Mouse (Mus musculus): ENCODE data around the gene Tshr. TPM values are rescaled to one million over a fixed set of nuclear protein-coding genes. Genes with fewer than 3 reads are reported as not detected.
A peak's percentile ranks its signal among the peaks of the same experiment; 100 is the strongest.
"Not testable (repeated sequence)": the region's sequence is repeated elsewhere in the genome, so short reads cannot be mapped to it uniquely, and the experiment has no call there.

Tshr gene
- total RNA-seq, 1 experiment from 2014 or later, result not detected

DNA sequence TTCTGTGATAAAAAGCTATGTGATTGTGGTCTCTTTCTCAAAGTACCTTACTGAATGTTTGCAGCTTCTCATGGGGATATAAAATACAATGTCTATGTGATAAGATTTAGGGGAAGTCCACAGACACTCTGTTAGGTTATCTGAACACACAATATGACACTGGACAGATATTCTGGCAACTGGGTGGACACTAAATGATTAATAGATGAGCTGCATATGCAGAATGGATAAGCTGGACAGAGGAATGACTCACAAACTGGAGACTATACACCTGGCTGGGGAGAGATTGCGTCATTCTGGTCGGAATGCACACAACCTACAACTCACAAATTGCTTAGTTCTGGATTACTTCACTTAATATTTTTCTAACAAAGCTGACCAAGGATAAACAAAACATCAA, 195.3 kb downstream of the Tshr start:
- ATAC-seq (replicated peaks in 1 of 2; ENCODE audit: insufficient read depth in 1 of 2, low FRiP score in 2 of 2, low TSS enrichment in 1 of 2, low read depth in 1 of 2, poor library complexity in 2 of 2, severe bottlenecking in 2 of 2), result no peak

DNA sequence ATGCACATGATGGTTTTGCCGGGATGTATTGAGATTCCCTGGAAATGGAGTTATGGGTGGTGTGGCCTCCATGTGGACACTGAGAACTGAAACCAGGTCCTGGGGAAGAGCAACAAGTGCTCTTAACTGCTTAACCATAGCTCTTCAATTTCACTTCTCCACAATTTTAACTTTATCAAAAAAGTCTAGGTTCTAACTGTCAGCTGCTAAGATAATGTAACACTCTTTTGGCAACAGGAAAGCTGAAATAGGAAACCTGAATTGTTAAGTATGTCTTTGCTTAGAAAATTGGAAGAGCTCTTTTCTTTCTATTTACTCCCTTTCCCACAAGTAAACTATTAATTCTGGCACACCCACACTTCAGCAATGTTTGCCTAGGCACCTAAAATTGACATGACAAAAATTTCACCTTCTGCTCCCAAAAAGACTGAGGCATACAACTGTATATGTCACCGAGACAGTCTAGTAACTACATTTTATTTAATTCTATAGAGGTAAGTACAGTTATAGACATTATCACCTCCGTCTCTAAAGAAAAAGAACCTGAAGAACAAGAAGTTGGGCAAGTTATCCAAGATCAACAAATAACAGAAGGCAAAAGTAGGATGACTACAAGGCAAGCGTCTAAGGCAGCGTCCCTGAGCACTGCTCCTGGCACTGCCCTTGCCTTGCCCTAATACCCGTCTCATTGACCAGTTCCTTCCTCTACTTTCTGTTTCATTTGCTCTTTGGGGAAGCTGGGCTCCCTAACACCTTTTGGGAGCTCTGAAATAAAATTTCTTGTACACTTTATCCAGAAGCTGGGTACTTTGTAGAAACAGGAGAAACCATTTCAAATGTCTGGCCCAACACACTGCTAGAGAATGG, 197.1 kb downstream of the Tshr start:
- peak; percentile 74 to 84 for ATAC-seq (replicated peaks in 1 of 2; ENCODE audit: insufficient read depth in 1 of 2, low FRiP score in 2 of 2, low TSS enrichment in 1 of 2, low read depth in 1 of 2, poor library complexity in 2 of 2, severe bottlenecking in 2 of 2)

DNA sequence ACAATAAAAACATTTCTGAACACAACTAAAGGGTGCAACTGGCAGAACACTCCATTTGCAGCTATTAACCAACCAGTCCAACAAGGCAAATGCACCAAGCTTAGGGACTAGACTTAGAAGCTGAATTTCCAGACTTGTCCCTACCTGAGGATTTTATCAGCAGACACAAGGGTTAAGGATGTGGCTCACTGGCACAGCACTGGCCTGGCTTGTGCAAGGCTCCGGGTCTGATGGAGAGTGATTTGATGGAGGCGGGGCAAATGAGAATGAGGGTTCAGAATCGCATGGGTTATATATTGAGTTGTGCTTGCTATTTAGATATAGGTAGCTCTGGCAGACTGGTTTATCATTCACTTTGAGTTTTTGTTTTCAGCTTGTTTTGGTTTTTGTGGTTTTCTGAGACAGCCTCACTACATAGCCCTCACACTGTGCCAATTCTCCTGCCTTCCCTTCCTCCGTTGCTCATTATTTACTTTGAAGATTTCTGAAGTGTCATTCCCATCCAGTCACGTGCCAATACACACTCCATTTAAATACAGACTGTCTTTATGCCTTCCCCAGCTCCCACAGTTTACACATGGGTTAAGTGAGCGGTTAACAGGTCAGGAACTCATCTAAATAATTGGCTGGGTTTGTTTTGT, 198.1 kb downstream of the Tshr start:
- 0 out of 4 replicates have a peak, but pooled peaks of 1 of the 2 experiments have one; percentile 2 for ATAC-seq (replicated peaks in 1 of 2; ENCODE audit: insufficient read depth in 1 of 2, low FRiP score in 2 of 2, low TSS enrichment in 1 of 2, low read depth in 1 of 2, poor library complexity in 2 of 2, severe bottlenecking in 2 of 2)

DNA sequence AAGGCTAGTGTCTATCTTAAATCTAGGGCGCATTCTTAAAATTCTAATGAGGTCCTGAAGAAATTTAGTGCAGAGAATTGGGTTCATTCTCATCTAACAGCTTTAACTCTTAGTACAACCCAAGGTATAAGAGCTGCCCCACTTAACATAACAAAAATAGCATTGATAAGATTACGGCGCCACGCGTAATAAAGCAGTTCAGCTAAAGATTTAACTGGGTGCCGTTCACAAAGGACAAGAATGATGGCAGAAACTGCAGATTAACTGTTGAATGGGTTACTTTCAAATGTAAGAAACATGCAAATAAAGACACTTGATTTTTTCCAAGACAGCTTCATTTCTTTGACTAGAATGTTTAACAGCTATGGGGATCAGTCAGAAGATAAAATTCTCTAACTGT, 199.0 kb downstream of the Tshr start:
- ATAC-seq (replicated peaks in 1 of 2; ENCODE audit: insufficient read depth in 1 of 2, low FRiP score in 2 of 2, low TSS enrichment in 1 of 2, low read depth in 1 of 2, poor library complexity in 2 of 2, severe bottlenecking in 2 of 2), result no peak

DNA sequence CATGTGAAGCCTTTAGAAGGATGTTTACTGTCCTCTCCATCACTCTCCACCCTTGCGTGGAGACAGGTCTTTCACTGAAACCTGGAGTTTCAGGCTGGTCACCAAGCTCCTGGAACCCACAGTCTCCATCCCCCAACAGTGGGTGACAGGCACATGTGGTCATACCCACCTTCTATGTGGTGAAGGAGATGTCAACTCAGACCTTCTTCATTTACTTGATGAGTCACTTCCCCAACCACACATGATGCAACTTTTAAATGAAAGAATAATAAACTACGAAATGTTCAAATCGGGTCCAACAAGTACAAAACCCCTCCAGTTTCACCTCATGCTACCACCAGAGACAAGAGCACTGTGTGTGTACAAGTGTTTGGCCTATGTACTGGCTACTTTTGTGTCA, 200.8 kb downstream of the Tshr start:
- no peak for ATAC-seq (replicated peaks in 1 of 2; ENCODE audit: insufficient read depth in 1 of 2, low FRiP score in 2 of 2, low TSS enrichment in 1 of 2, low read depth in 1 of 2, poor library complexity in 2 of 2, severe bottlenecking in 2 of 2)

DNA sequence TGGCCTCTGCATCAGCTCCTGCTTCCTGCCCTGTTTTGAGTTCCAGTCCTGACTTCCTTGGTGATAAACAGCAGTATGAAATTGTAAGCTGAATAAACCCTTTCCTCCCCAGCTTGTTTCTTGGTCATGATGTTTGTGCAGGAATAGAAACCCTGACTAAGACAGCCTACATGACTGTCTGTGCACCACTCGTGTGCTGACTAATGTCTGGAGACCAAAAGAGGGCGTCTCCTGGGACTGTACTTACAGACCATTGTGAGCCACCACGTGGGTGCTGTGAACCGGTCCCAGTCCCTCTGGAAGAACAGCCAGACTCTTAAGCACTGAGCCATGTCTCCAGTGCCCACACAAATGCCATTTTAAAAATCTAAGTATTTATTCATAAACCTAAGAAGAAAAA, 201.5 kb downstream of the Tshr start:
- not testable (repeated sequence) for ATAC-seq (replicated peaks in 1 of 2; ENCODE audit: insufficient read depth in 1 of 2, low FRiP score in 2 of 2, low TSS enrichment in 1 of 2, low read depth in 1 of 2, poor library complexity in 2 of 2, severe bottlenecking in 2 of 2)

DNA sequence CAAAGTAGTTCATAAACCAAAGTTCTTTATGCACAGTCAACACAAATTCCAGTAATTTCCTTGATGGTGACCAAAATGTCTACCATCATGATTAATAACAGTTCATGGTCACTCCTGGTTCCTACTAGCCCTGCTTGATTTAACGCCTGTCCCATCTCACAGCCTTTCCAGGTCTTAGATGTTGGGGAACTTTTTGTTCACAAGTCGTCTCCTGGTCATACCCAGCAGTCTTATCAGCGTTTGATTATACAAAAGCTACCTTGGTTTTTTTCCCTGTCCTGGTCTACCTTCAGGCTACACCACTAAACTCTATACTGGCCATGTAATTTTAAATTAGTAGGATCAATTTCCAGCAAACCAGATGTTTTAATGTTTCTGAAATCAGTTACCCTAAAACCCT, 202.7 kb downstream of the Tshr start:
- no peak for ATAC-seq (replicated peaks in 1 of 2; ENCODE audit: insufficient read depth in 1 of 2, low FRiP score in 2 of 2, low TSS enrichment in 1 of 2, low read depth in 1 of 2, poor library complexity in 2 of 2, severe bottlenecking in 2 of 2)

DNA sequence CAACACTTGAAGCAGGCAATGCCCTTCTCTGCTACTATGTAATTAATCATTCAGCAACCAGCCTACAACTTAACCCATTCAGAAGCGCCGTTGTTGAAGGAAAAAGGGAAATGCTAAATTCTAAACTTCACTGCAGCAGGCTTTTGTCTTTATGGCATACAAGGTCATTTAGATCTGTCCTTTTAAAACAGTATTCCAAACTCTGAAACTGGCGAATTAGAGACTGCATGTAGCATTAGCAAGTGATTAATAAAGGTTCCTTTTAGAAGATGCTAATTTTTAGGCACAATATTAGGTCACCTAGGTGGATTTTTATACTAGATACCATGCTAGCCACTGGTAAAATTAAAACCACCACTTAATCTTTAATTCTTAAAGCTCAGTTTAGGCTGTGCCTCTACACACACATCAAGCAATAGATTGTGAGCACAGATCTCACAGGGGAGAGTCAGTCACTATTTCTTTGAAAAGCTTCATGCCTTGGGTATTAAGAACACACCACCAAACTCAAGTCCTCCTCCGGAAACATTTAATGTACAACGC, 203.2 kb downstream of the Tshr start:
- ATAC-seq (replicated peaks in 1 of 2; ENCODE audit: insufficient read depth in 1 of 2, low FRiP score in 2 of 2, low TSS enrichment in 1 of 2, low read depth in 1 of 2, poor library complexity in 2 of 2, severe bottlenecking in 2 of 2), result no peak

DNA sequence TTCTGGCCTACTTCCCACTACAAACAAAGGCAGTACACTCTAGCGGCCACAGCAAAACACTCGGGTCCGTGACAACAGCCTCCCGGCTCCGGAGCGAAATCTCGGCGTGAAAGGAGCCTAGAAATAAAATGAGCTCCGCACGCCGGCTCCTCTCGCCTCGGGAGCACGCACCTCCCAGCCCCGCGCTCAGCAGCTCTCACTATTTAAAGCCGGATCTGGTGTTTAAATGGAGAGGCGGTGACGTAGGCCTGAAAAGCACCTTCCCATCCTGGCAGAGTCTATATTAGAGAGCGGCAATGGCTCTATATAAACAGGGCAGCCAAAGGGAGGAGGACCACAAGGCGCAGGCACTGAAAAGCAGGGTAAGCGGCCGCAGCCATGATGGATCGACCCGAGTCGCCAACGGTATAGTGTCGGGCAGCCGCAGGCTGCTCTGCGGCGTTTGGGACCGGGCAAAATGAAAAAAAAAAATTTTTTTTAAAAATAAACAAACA, 203.9 kb downstream of the Tshr start:
- ATAC-seq (replicated peaks in 1 of 2; ENCODE audit: insufficient read depth in 1 of 2, low FRiP score in 2 of 2, low TSS enrichment in 1 of 2, low read depth in 1 of 2, poor library complexity in 2 of 2, severe bottlenecking in 2 of 2), result peak; percentile 71 to 73

DNA sequence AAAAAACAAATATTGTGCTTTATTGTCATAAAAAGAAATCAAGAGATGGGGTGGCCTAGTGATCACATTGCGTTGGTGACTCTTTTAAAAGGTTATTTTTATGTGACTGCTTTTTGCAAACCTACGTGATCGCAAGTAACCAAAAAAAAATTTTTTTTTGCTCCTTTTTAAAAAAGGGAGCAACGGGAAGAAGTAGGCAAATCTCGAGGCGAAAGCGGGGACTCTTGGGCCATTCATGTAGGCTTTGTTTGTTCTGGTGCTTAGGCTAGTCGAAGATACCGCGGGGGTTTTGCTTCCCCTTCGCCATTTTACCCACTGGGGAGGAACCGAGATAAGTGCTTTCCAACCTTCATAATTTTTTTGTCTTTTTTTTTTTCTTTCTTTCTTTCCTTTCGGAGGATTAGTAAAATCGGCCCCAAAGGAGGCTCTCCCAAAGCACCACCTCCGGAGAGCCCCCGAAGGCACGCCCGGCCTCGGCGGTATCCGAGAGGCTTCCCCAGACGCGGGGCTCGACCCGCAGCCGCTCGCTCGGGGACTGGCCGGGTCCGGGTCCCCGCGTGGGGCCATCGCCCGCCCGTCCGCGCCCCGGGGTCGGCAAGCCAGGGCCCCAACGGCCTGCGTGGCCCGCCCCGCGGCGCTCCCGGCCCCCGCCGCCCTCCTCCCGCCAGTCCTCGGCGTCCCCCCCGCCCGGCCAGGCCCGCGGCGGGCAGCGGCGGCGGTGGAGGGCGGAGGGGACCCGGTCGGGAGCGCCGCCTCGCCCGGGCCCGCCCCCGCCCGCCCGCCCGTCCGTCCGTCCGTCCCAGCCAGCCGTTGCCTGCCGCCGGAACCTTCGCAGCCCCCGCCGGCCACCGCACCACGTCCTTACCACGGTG, 204.5 kb downstream of the Tshr start:
- ATAC-seq (replicated peaks in 1 of 2; ENCODE audit: insufficient read depth in 1 of 2, low FRiP score in 2 of 2, low TSS enrichment in 1 of 2, low read depth in 1 of 2, poor library complexity in 2 of 2, severe bottlenecking in 2 of 2), result no peak

DNA sequence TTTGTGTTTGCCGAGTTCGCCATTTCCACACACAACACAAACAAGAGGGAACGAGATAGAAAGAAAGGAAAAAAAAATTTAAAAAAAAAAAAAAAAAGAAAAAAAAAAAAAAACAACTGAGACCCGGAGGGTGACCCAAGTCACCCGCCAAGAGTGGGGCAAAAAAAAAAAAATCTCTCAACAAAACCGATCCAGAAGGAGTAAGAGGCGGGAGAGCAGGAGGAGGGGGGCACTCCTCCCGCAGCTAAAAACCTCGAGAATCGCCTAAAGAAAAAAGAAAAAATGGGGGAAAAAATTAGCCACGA, 205.1 kb downstream of the Tshr start:
- ATAC-seq (replicated peaks in 1 of 2; ENCODE audit: insufficient read depth in 1 of 2, low FRiP score in 2 of 2, low TSS enrichment in 1 of 2, low read depth in 1 of 2, poor library complexity in 2 of 2, severe bottlenecking in 2 of 2), result no peak; a peak in 1 of 4 replicates

DNA sequence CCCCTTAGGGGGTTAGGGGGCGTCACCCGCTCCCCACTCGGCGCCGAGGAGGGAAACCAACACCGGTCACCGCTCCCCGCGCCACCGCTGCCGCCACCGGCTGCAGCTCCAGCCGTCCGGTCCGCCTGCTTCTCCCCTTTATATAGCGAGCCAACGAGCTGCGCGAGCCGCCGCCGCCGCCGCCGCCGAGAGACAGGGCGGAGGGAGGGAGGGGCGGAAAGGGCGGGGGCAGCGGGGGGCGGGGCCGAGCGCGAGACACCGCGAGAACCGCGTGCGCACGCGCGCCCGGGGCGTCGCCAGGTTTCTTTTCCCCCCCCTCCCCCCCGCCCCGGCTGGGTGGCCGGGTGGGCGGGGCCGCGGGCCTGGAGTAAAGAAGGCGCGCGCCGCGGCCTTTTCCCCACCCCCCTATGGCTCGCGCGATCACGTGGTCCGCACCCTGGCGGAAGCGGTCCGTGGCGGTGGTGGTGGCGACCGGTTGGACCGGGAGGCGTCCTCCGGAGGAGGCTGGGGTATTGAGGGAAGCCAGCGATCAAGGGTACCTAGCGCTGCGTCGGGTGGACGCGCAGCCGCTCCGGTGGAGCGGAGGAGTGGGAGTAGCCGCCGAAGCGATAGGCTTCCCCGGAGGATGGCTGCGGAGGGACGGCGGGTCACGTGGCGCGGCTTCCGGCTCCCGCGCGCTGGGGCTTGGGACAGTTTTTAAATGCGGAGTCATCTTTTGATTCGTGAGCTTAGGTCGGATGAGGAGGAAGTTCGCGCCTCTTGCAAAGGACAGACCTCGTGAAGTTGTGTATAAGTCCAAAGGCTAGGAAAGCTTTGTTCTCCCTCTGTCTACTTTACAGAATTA, 205.7 kb downstream of the Tshr start, which contains the start of gene Gtf2a1:
Gene Gtf2a1, minus strand, starts transcription at position 641 of the 844 bp plus-strand sequence.
- peak; percentile 56 to 65 for ATAC-seq (replicated peaks in 1 of 2; ENCODE audit: insufficient read depth in 1 of 2, low FRiP score in 2 of 2, low TSS enrichment in 1 of 2, low read depth in 1 of 2, poor library complexity in 2 of 2, severe bottlenecking in 2 of 2)

DNA sequence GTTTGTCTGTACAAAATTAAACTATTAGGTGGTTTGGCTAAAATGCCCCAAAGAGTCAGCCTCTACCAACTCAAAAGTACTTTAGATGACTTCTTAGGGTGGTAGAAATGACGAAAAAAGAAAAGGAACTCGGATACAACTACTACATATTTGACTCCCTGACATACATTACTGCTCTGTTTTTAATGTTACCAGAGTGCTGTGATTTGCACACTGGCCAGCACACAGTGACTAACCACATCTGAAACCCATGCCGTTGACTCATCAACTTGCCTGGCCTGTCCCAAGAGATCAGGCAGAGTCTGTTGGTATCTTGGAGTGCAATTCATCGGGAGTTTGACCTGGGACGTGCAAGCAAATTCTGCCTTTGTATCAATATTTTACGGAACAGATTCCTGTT, 206.4 kb downstream of the Tshr start:
- no peak for ATAC-seq (replicated peaks in 1 of 2; ENCODE audit: insufficient read depth in 1 of 2, low FRiP score in 2 of 2, low TSS enrichment in 1 of 2, low read depth in 1 of 2, poor library complexity in 2 of 2, severe bottlenecking in 2 of 2)

DNA sequence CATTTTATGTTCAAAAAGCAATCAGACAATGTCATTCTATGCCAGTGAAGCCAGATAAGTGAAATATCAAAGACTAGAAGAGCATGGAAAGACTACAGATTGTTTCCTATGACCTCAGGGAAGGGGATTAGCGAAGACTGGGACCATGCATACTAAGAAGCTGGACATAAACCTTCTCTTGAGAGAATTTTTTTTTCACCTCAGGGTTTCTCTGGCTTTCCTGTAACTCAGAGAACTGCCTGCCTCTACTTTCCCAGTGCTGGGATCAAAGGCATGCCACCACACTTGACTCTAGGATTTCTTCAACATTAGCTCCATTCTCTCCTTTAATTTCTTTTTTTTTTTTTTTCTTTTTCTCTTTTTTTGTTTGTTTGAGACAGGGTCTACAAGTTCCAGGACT, 206.8 kb downstream of the Tshr start:
- ATAC-seq (replicated peaks in 1 of 2; ENCODE audit: insufficient read depth in 1 of 2, low FRiP score in 2 of 2, low TSS enrichment in 1 of 2, low read depth in 1 of 2, poor library complexity in 2 of 2, severe bottlenecking in 2 of 2), result no peak

DNA sequence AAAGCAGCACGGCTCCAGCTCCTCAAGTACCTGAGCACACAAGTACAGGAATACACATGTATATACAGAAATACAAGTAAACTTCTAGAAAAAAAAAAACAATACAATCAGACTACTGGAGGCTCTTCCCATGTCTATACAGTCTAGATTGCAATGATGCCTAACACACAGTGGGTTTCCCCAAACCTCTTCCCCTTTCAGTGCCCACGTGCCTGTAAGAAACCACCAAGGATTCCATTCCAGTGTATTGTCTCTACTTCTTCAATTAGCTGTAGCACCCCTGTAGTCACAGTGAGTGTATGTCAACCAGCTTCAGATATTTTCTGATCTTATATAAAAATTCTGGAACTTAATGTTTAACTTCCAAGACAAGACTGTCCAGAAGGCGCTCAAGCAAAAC, 207.8 kb downstream of the Tshr start:
- peak; percentile 24 to 36; a peak in 3 of 4 replicates for ATAC-seq (replicated peaks in 1 of 2; ENCODE audit: insufficient read depth in 1 of 2, low FRiP score in 2 of 2, low TSS enrichment in 1 of 2, low read depth in 1 of 2, poor library complexity in 2 of 2, severe bottlenecking in 2 of 2)
